Mouse (Mus musculus): ENCODE results near the gene Olfr129. TPM values are rescaled to one million over a fixed set of nuclear protein-coding genes. Genes with fewer than 3 reads are reported as not detected.

The Olfr129 gene
- polyA plus RNA-seq (2015; fragmentation: Nextera tagmentation; extraction: Ambion mirVana) = not detected in 2 replicates

- WGBS = 34% methylated on average over 1 of the region's 1 CpGs
- Histone ChIP-seq H3K27ac (ENCODE audit: low read length) (no peak within 1 kb of the TSS), H3K4me3 (ENCODE audit: low read length) (no peak within 1 kb of the TSS), H3K27me3 (ENCODE audit: control insufficient read depth, insufficient read depth, low read depth, low read length) (no peaks in the 10 kb centered on the region), H3K9ac (ENCODE audit: low read length) (no peak within 1 kb of the TSS), H3K36me3 (ENCODE audit: control insufficient read depth, insufficient read depth, low read length) (no peaks in the 10 kb centered on the region), H3K9me3 (ENCODE audit: control insufficient read depth, low read length) (no peaks in the 10 kb centered on the region; the same call in 1 of the 2 replicates), H3K4me2 (ENCODE audit: low read depth, low read length) (no peak within 1 kb of the TSS), H3K4me1 (replicated peaks; ENCODE audit: control insufficient read depth, insufficient read depth, low read length) (no peaks in the 10 kb centered on the region)
- ATAC-seq (ENCODE audit: low read depth) = no peak
Observed at GRCm38 (mm10) chr17:38059979-38060378, at the start of gene Olfr129. Gene Olfr129, minus strand, starts transcription at chr17:38060079.

- Histone ChIP-seq H3K9ac (ENCODE audit: low read length) (no peak within 1 kb of the TSS), H3K4me1 (replicated peaks; ENCODE audit: control insufficient read depth, insufficient read depth, low read length) (no peaks in the 10 kb centered on the region), H3K4me2 (ENCODE audit: low read depth, low read length) (no peak within 1 kb of the TSS), H3K9me3 (ENCODE audit: control insufficient read depth, low read length) (no peaks in the 10 kb centered on the region), H3K27me3 (ENCODE audit: control insufficient read depth, insufficient read depth, low read depth, low read length) (no peaks in the 10 kb centered on the region), H3K4me3 (ENCODE audit: low read length) (no peak within 1 kb of the TSS), H3K27ac (ENCODE audit: low read length) (no peak within 1 kb of the TSS), H3K36me3 (ENCODE audit: control insufficient read depth, insufficient read depth, low read length) (no peaks in the 10 kb centered on the region)
- ATAC-seq (ENCODE audit: low read depth) = no peak
Observed at GRCm38 (mm10) chr17:38088593-38088992, 28.7 kb upstream of the Olfr129 start, which contains the start of gene Olfr131. Gene Olfr131, minus strand, starts transcription at chr17:38088693.

- no peaks in the 10 kb centered on the region for H3K4me1 ChIP-seq (replicated peaks; ENCODE audit: control insufficient read depth, insufficient read depth, low read length)
- H3K4me2 ChIP-seq (ENCODE audit: low read depth, low read length) = no peak overlapping the region
- no peak overlapping the region for H3K27ac ChIP-seq (ENCODE audit: low read length)
- no peak for ATAC-seq (ENCODE audit: low read depth)
- no peaks in the 10 kb centered on the region for H3K36me3 ChIP-seq (ENCODE audit: control insufficient read depth, insufficient read depth, low read length)
- H3K9me3 ChIP-seq (ENCODE audit: control insufficient read depth, low read length) = no peaks in the 10 kb centered on the region; the same call in 1 of the 2 replicates
- no peaks in the 10 kb centered on the region for H3K27me3 ChIP-seq (ENCODE audit: control insufficient read depth, insufficient read depth, low read depth, low read length)
- 78% methylated on average over 4 of the region's 4 CpGs for WGBS
- H3K9ac ChIP-seq (ENCODE audit: low read length) = no peak overlapping the region
- no peak overlapping the region for H3K4me3 ChIP-seq (ENCODE audit: low read length)
Observed at GRCm38 (mm10) chr17:38082364-38082763, 22.5 kb upstream of the Olfr129 start.

GRCm38 (mm10) chr17:38063621-38064020 lies 3.7 kb upstream of the Olfr129 start, which contains the start of gene Olfr130:
Gene Olfr130, plus strand, starts transcription at chr17:38063921.
- Histone ChIP-seq H3K4me2 (ENCODE audit: low read depth, low read length) (no peak within 1 kb of the TSS), H3K4me1 (replicated peaks; ENCODE audit: control insufficient read depth, insufficient read depth, low read length) (no peaks in the 10 kb centered on the region), H3K27me3 (ENCODE audit: control insufficient read depth, insufficient read depth, low read depth, low read length) (no peaks in the 10 kb centered on the region), H3K27ac (ENCODE audit: low read length) (no peak within 1 kb of the TSS), H3K4me3 (ENCODE audit: low read length) (no peak within 1 kb of the TSS), H3K36me3 (ENCODE audit: control insufficient read depth, insufficient read depth, low read length) (no peaks in the 10 kb centered on the region), H3K9ac (ENCODE audit: low read length) (no peak within 1 kb of the TSS), H3K9me3 (ENCODE audit: control insufficient read depth, low read length) (no peaks in the 10 kb centered on the region; the same call in 1 of the 2 replicates)
- 93% methylated on average over 1 of the region's 1 CpGs for WGBS
- no peak for ATAC-seq (ENCODE audit: low read depth)

- no peak for ATAC-seq (ENCODE audit: low read depth)
- no peaks in the 10 kb centered on the region for H3K4me1 ChIP-seq (replicated peaks; ENCODE audit: control insufficient read depth, insufficient read depth, low read length)
- no peak overlapping the region for H3K27ac ChIP-seq (ENCODE audit: low read length)
- H3K36me3 ChIP-seq (ENCODE audit: control insufficient read depth, insufficient read depth, low read length) = no peaks in the 10 kb centered on the region
- no peaks in the 10 kb centered on the region for H3K27me3 ChIP-seq (ENCODE audit: control insufficient read depth, insufficient read depth, low read depth, low read length)
- H3K4me3 ChIP-seq (ENCODE audit: low read length) = no peak overlapping the region
- H3K9me3 ChIP-seq (ENCODE audit: control insufficient read depth, low read length) = 0 out of 2 replicates have a peak, but pooled peaks cover 4% of the 10 kb centered on the region
- no peak overlapping the region for H3K4me2 ChIP-seq (ENCODE audit: low read depth, low read length)
- 41% methylated on average over 5 of the region's 5 CpGs for WGBS
- H3K9ac ChIP-seq (ENCODE audit: low read length) = no peak overlapping the region
Observed at GRCm38 (mm10) chr17:38026297-38026696, 33.6 kb downstream of the Olfr129 start.

GRCm38 (mm10) chr17:38016341-38016740 lies 43.5 kb downstream of the Olfr129 start:
- H3K4me1 ChIP-seq (replicated peaks; ENCODE audit: control insufficient read depth, insufficient read depth, low read length) = no peaks in the 10 kb centered on the region
- no peaks in the 10 kb centered on the region for H3K27me3 ChIP-seq (ENCODE audit: control insufficient read depth, insufficient read depth, low read depth, low read length)
- peaks cover 2% of the 10 kb centered on the region; the same call in 1 of the 2 replicates for H3K9me3 ChIP-seq (ENCODE audit: control insufficient read depth, low read length)
- no peak overlapping the region for H3K4me2 ChIP-seq (ENCODE audit: low read depth, low read length)
- H3K4me3 ChIP-seq (ENCODE audit: low read length) = no peak overlapping the region
- WGBS = 71% methylated on average over 2 of the region's 2 CpGs
- ATAC-seq (ENCODE audit: low read depth) = no peak
- no peaks in the 10 kb centered on the region for H3K36me3 ChIP-seq (ENCODE audit: control insufficient read depth, insufficient read depth, low read length)
- no peak overlapping the region for H3K27ac ChIP-seq (ENCODE audit: low read length)
- no peak overlapping the region for H3K9ac ChIP-seq (ENCODE audit: low read length)

- Histone ChIP-seq H3K9ac (ENCODE audit: low read length) (no peak overlapping the region), H3K4me3 (ENCODE audit: low read length) (no peak overlapping the region), H3K4me2 (ENCODE audit: low read depth, low read length) (no peak overlapping the region), H3K36me3 (ENCODE audit: control insufficient read depth, insufficient read depth, low read length) (no peaks in the 10 kb centered on the region), H3K4me1 (replicated peaks; ENCODE audit: control insufficient read depth, insufficient read depth, low read length) (no peaks in the 10 kb centered on the region), H3K27ac (ENCODE audit: low read length) (no peak overlapping the region), H3K9me3 (ENCODE audit: control insufficient read depth, low read length) (no peaks in the 10 kb centered on the region), H3K27me3 (ENCODE audit: control insufficient read depth, insufficient read depth, low read depth, low read length) (no peaks in the 10 kb centered on the region)
- no peak for ATAC-seq (ENCODE audit: low read depth)
- 66% methylated on average over 2 of the region's 2 CpGs for WGBS
Observed at GRCm38 (mm10) chr17:38004996-38005395, 54.9 kb downstream of the Olfr129 start.

Other genes starting within 250 kb of the Olfr129 start
- gene Olfr125, start 227.1 kb downstream of the Olfr129 start, polyA plus RNA-seq (2015; fragmentation: Nextera tagmentation; extraction: Ambion mirVana) = not detected in 2 replicates
- gene Olfr126, start 212.6 kb downstream of the Olfr129 start, polyA plus RNA-seq (2015; fragmentation: Nextera tagmentation; extraction: Ambion mirVana) = not detected in 2 replicates
- gene Olfr127, start 159.6 kb downstream of the Olfr129 start, polyA plus RNA-seq (2015; fragmentation: Nextera tagmentation; extraction: Ambion mirVana) = not detected in 2 replicates
- gene Olfr128, start 139.5 kb downstream of the Olfr129 start, polyA plus RNA-seq (2015; fragmentation: Nextera tagmentation; extraction: Ambion mirVana) = not detected in 2 replicates
- gene Olfr761, start 107.0 kb downstream of the Olfr129 start, polyA plus RNA-seq (2015; fragmentation: Nextera tagmentation; extraction: Ambion mirVana) = not detected in 2 replicates
- not detected in 2 replicates for gene Olfr130, start 3.8 kb upstream of the Olfr129 start, polyA plus RNA-seq (2015; fragmentation: Nextera tagmentation; extraction: Ambion mirVana)
- not detected in 2 replicates for gene Olfr131, start 28.6 kb upstream of the Olfr129 start, polyA plus RNA-seq (2015; fragmentation: Nextera tagmentation; extraction: Ambion mirVana)
- gene Olfr132, start 74.4 kb upstream of the Olfr129 start, polyA plus RNA-seq (2015; fragmentation: Nextera tagmentation; extraction: Ambion mirVana) = not detected in 2 replicates
- gene Olfr133, start 85.2 kb upstream of the Olfr129 start, polyA plus RNA-seq (2015; fragmentation: Nextera tagmentation; extraction: Ambion mirVana) = not detected in 2 replicates
- not detected in 2 replicates for gene Olfr134, start 111.3 kb upstream of the Olfr129 start, polyA plus RNA-seq (2015; fragmentation: Nextera tagmentation; extraction: Ambion mirVana)
- gene Olfr135, start 144.3 kb upstream of the Olfr129 start, polyA plus RNA-seq (2015; fragmentation: Nextera tagmentation; extraction: Ambion mirVana) = not detected in 2 replicates
- not detected in 2 replicates for gene Olfr138, start 201.0 kb upstream of the Olfr129 start, polyA plus RNA-seq (2015; fragmentation: Nextera tagmentation; extraction: Ambion mirVana)
- not detected in 2 replicates for gene Olfr137, start 247.5 kb upstream of the Olfr129 start, polyA plus RNA-seq (2015; fragmentation: Nextera tagmentation; extraction: Ambion mirVana)

All from lung, embryonic 16.5 days (tissue).